Mouse (Mus musculus) heart, adult 2 months (tissue): ENCODE data around the gene Gsta2.
"Not testable (repeated sequence)": the region's sequence is repeated elsewhere in the genome, so short reads cannot be mapped to it uniquely, and the experiment has no call there.

Experiments used
- CTCF ChIP-seq: fragments of 200-600 bp; IDR thresholded peaks from 2 replicates; pipeline ENCODE4 v1.8.1; 2022; ENCODE audit warnings: antibody characterized with exemption, mild to moderate bottlenecking, moderate library complexity
- EP300 ChIP-seq: fragments of 200-500 bp; IDR thresholded peaks from 2 replicates; pipeline ENCODE4 v1.6.1; 2011; ENCODE audit warnings: low read depth, low read length, control low read depth; ENCODE audit not compliant: insufficient read depth
- POLR2A ChIP-seq: fragments of 200-500 bp; IDR thresholded peaks from 2 replicates; pipeline ENCODE4 v1.6.1; 2011; ENCODE audit warnings: mild to moderate bottlenecking, low read depth, low read length, control low read depth; ENCODE audit not compliant: insufficient read depth

GRCm38 (mm10) chr9:78289063-78289462 is 66.5 kb downstream of the Gsta2 start:
- not testable (repeated sequence) for TF ChIP-seq EP300, CTCF, POLR2A
